Mouse (Mus musculus) E14TG2a.4 (cell line): ENCODE results near the gene Vat1.

ENCODE experiments used
- CTCF ChIP-seq: conservative IDR thresholded peaks from 2 replicates; pipeline ENCODE4 v1.5.1; 2014; ENCODE audit warnings: low read length
- NANOG ChIP-seq: IDR thresholded peaks from 2 replicates; pipeline ENCODE4 v1.6.1; 2014; ENCODE audit warnings: borderline replicate concordance, low read length, mixed read lengths
- POU5F1 ChIP-seq: IDR thresholded peaks from 2 replicates; pipeline ENCODE4 v1.6.1; 2014; ENCODE audit warnings: low read length, borderline replicate concordance

- no peak for TF ChIP-seq CTCF
- no peak for TF ChIP-seq POU5F1
- TF ChIP-seq NANOG: no peak
Observed at GRCm38 (mm10) chr11:101424105-101424851, 41.8 kb downstream of the Vat1 start, which contains the start of gene Gm27029.
